Comparison of ENCODE assay signal across 24 mouse cellular contexts in the genomic region with DNA sequence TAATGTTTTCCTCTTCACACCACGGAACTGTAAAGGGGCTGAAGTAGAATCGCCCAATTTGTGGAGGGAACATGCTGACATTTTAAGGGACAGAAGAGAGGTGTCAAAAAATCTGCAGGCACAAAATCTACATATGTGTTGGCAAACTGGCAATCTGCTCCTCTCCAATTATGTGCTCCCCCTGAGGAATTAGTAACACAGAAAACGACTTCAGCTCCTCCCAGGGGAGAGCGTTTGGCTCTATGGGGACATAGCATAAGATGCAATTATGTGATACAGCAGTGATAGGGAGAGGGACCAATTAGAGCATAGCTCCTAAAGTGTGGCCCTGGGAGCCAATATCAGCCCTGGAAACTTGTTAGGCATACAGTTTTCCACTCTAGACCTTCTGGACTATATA.
DNase-seq lines count a peak whose midpoint lies in the region; ATAC-seq lines count a peak whose summit lies in the region.
"Had no signal": no experiment of that assay in that cellular context is flagged by ENCODE, and none has a peak within 500 bp of the region (broad histone marks: within the 10 kb centered on the region; RNA-seq: fewer than 3 reads in every experiment).

No protein-coding gene starts in this region.

- H3K36me3 ChIP-seq in forebrain, embryonic 13.5 days (ENCODE audit: poor library complexity, severe bottlenecking), result no peaks in the 10 kb centered on the region
- H3K36me3 ChIP-seq in forebrain, embryonic 11.5 days (ENCODE audit: control insufficient read depth, insufficient read depth, low read length), result no peaks in the 10 kb centered on the region
- H3K36me3 ChIP-seq in midbrain, embryonic 13.5 days, result no peaks in the 10 kb centered on the region
- H3K36me3 ChIP-seq in midbrain, embryonic 15.5 days (replicated peaks), result no peaks in the 10 kb centered on the region
- no peaks in the 10 kb centered on the region for H3K36me3 ChIP-seq in forebrain, embryonic 14.5 days (ENCODE audit: control insufficient read depth, insufficient read depth, low read length)
- no peaks in the 10 kb centered on the region for H3K36me3 ChIP-seq in neural tube, embryonic 15.5 days
- H3K36me3 ChIP-seq: embryonic facial prominence, embryonic 12.5 days; heart, embryonic 15.5 days; hindbrain, embryonic 13.5 days; limb, embryonic 12.5 days had no signal

- no peak overlapping the region for H3K9ac ChIP-seq in forebrain, embryonic 13.5 days
- no peak overlapping the region for H3K9ac ChIP-seq in forebrain, embryonic 11.5 days (ENCODE audit: low read length)
- H3K9ac ChIP-seq in midbrain, embryonic 13.5 days (replicated peaks), result no peak overlapping the region
- no peak overlapping the region for H3K9ac ChIP-seq in midbrain, embryonic 15.5 days
- no peak overlapping the region for H3K9ac ChIP-seq in forebrain, embryonic 14.5 days (ENCODE audit: low read length)
- H3K9ac ChIP-seq in neural tube, embryonic 15.5 days (replicated peaks), result no peak overlapping the region
- H3K9ac ChIP-seq: embryonic facial prominence, embryonic 12.5 days; heart, embryonic 15.5 days; hindbrain, embryonic 13.5 days; limb, embryonic 12.5 days; liver, postnatal 0 days had no signal

- H3K9me3 ChIP-seq in forebrain, embryonic 13.5 days (replicated peaks), result no peaks in the 10 kb centered on the region
- H3K9me3 ChIP-seq in forebrain, embryonic 11.5 days (ENCODE audit: control insufficient read depth, low read length), result no peaks in the 10 kb centered on the region
- H3K9me3 ChIP-seq in midbrain, embryonic 13.5 days, result no peaks in the 10 kb centered on the region
- no peaks in the 10 kb centered on the region for H3K9me3 ChIP-seq in midbrain, embryonic 15.5 days
- H3K9me3 ChIP-seq in forebrain, embryonic 14.5 days (replicated peaks; ENCODE audit: control insufficient read depth, low read length), result no peaks in the 10 kb centered on the region
- H3K9me3 ChIP-seq in neural tube, embryonic 15.5 days (replicated peaks), result no peaks in the 10 kb centered on the region
- H3K9me3 ChIP-seq: embryonic facial prominence, embryonic 12.5 days; heart, embryonic 15.5 days; hindbrain, embryonic 13.5 days; limb, embryonic 12.5 days had no signal

- peak; percentile 76 for ATAC-seq in forebrain, embryonic 13.5 days
- no peak for ATAC-seq in forebrain, embryonic 11.5 days (replicated peaks; ENCODE audit: low FRiP score)
- 0 out of 2 replicates have a peak, but pooled peaks have one; percentile 48 for ATAC-seq in midbrain, embryonic 13.5 days
- ATAC-seq in midbrain, embryonic 15.5 days (replicated peaks), result no peak
- ATAC-seq in forebrain, embryonic 14.5 days, result peak; percentile 85
- ATAC-seq in neural tube, embryonic 15.5 days (ENCODE audit: low FRiP score), result no peak
- no peak for ATAC-seq in erythroblast, adult 5-6 weeks (replicated peaks; ENCODE audit: low FRiP score, poor library complexity, severe bottlenecking)
- ATAC-seq: CD4-positive, CD25-positive, alpha-beta regulatory T cell, adult 4 months; inflammation-experienced regulatory T-cells, adult 6 months; liver, postnatal 0 days had no signal

- H3K27me3 ChIP-seq in forebrain, embryonic 13.5 days, result no peaks in the 10 kb centered on the region
- H3K27me3 ChIP-seq in forebrain, embryonic 11.5 days (ENCODE audit: control insufficient read depth, insufficient read depth, low read length), result no peaks in the 10 kb centered on the region
- H3K27me3 ChIP-seq in midbrain, embryonic 13.5 days, result no peaks in the 10 kb centered on the region
- no peaks in the 10 kb centered on the region for H3K27me3 ChIP-seq in midbrain, embryonic 15.5 days (replicated peaks)
- H3K27me3 ChIP-seq in forebrain, embryonic 14.5 days (replicated peaks; ENCODE audit: control insufficient read depth, insufficient read depth, low read length), result no peaks in the 10 kb centered on the region
- no peaks in the 10 kb centered on the region for H3K27me3 ChIP-seq in neural tube, embryonic 15.5 days (replicated peaks)
- H3K27me3 ChIP-seq: embryonic facial prominence, embryonic 12.5 days; heart, embryonic 15.5 days; hindbrain, embryonic 13.5 days; limb, embryonic 12.5 days had no signal

- H3K27ac ChIP-seq in forebrain, embryonic 13.5 days, result peak overlapping the region; percentile 27; the same call in 1 of the 2 replicates
- H3K27ac ChIP-seq in forebrain, embryonic 11.5 days (ENCODE audit: low read depth, low read length), result no peak overlapping the region
- no peak overlapping the region for H3K27ac ChIP-seq in midbrain, embryonic 13.5 days
- no peak overlapping the region for H3K27ac ChIP-seq in midbrain, embryonic 15.5 days
- no peak overlapping the region for H3K27ac ChIP-seq in forebrain, embryonic 14.5 days (ENCODE audit: low read depth, low read length)
- 0 out of 2 replicates have a peak overlapping the region, but pooled peaks have one; percentile 6 for H3K27ac ChIP-seq in neural tube, embryonic 15.5 days (replicated peaks)
- H3K27ac ChIP-seq: embryonic facial prominence, embryonic 12.5 days; heart, embryonic 15.5 days; hindbrain, embryonic 13.5 days; limb, embryonic 12.5 days had no signal

- no peak overlapping the region for H3K4me2 ChIP-seq in forebrain, embryonic 13.5 days
- H3K4me2 ChIP-seq in forebrain, embryonic 11.5 days (ENCODE audit: low read depth, low read length, severe bottlenecking), result no peak overlapping the region
- no peak overlapping the region for H3K4me2 ChIP-seq in midbrain, embryonic 13.5 days (replicated peaks)
- no peak overlapping the region for H3K4me2 ChIP-seq in midbrain, embryonic 15.5 days
- H3K4me2 ChIP-seq in forebrain, embryonic 14.5 days (ENCODE audit: low read length), result no peak overlapping the region
- H3K4me2 ChIP-seq in neural tube, embryonic 15.5 days, result no peak overlapping the region
- H3K4me2 ChIP-seq: embryonic facial prominence, embryonic 12.5 days; heart, embryonic 15.5 days; hindbrain, embryonic 13.5 days; limb, embryonic 12.5 days; liver, embryonic 11.5 days had no signal

- no peak for DNase-seq in forebrain, embryonic 11.5 days (ENCODE audit: low spot score)
- peak; percentile 71 for DNase-seq in forebrain, embryonic 14.5 days (ENCODE audit: low spot score)
- DNase-seq: adrenal gland, postnatal 25 days; cerebellum, adult 18-20 months; cerebellum, postnatal 14 days; heart, postnatal 36 days; kidney, adult 18-20 months; kidney, postnatal 4 days; liver, postnatal 0 days; lung, postnatal 14 days; right cerebral cortex, postnatal 4 days; thymus, postnatal 14 days had no signal

- WGBS in forebrain, embryonic 13.5 days, result 44% methylated on average over 4 of the region's 4 CpGs
- 62% methylated on average over 4 of the region's 4 CpGs for WGBS in forebrain, embryonic 11.5 days
- WGBS in midbrain, embryonic 13.5 days, result 70% methylated on average over 4 of the region's 4 CpGs
- WGBS in midbrain, embryonic 15.5 days, result 66% methylated on average over 4 of the region's 4 CpGs
- WGBS in forebrain, embryonic 14.5 days, result 28% methylated on average over 4 of the region's 4 CpGs
- 65% methylated on average over 4 of the region's 4 CpGs for WGBS in neural tube, embryonic 15.5 days

- peaks cover 11% of the 10 kb centered on the region for H3K4me1 ChIP-seq in forebrain, embryonic 13.5 days
- no peaks in the 10 kb centered on the region for H3K4me1 ChIP-seq in forebrain, embryonic 11.5 days (replicated peaks; ENCODE audit: control insufficient read depth, insufficient read depth, low read length)
- no peaks in the 10 kb centered on the region for H3K4me1 ChIP-seq in midbrain, embryonic 13.5 days (replicated peaks)
- no peaks in the 10 kb centered on the region for H3K4me1 ChIP-seq in midbrain, embryonic 15.5 days
- H3K4me1 ChIP-seq in forebrain, embryonic 14.5 days (ENCODE audit: control insufficient read depth, insufficient read depth, low read length), result peaks cover 6% of the 10 kb centered on the region; the same call in 1 of the 2 replicates
- H3K4me1 ChIP-seq in neural tube, embryonic 15.5 days, result no peaks in the 10 kb centered on the region
- H3K4me1 ChIP-seq: embryonic facial prominence, embryonic 12.5 days; heart, embryonic 15.5 days; limb, embryonic 12.5 days had no signal

- no peak overlapping the region for H3K4me3 ChIP-seq in forebrain, embryonic 13.5 days
- H3K4me3 ChIP-seq in forebrain, embryonic 11.5 days (ENCODE audit: low read depth, low read length), result no peak overlapping the region
- no peak overlapping the region for H3K4me3 ChIP-seq in midbrain, embryonic 13.5 days (replicated peaks)
- H3K4me3 ChIP-seq in midbrain, embryonic 15.5 days, result no peak overlapping the region
- no peak overlapping the region for H3K4me3 ChIP-seq in forebrain, embryonic 14.5 days (ENCODE audit: low read depth, low read length)
- H3K4me3 ChIP-seq in neural tube, embryonic 15.5 days (replicated peaks), result no peak overlapping the region
- H3K4me3 ChIP-seq: embryonic facial prominence, embryonic 12.5 days; heart, embryonic 15.5 days; hindbrain, embryonic 13.5 days; limb, embryonic 12.5 days had no signal

Comparison
In these comparisons a context has a peak if more than half of its experiments do, and no peak if none do; other contexts are left out.
1. ATAC-seq: peak in forebrain, embryonic 13.5 days (single experiment), midbrain, embryonic 13.5 days (single experiment) and forebrain, embryonic 14.5 days (single experiment); none in forebrain, embryonic 11.5 days (single experiment), midbrain, embryonic 15.5 days (single experiment), neural tube, embryonic 15.5 days (single experiment) and erythroblast, adult 5-6 weeks (single experiment).
2. H3K27ac ChIP-seq: peak in forebrain, embryonic 13.5 days (single experiment) and neural tube, embryonic 15.5 days (single experiment); none in forebrain, embryonic 11.5 days (single experiment), midbrain, embryonic 13.5 days (single experiment), midbrain, embryonic 15.5 days (single experiment) and forebrain, embryonic 14.5 days (single experiment).